ENCODE assay signal across 16 mouse cellular contexts in the genomic region with DNA sequence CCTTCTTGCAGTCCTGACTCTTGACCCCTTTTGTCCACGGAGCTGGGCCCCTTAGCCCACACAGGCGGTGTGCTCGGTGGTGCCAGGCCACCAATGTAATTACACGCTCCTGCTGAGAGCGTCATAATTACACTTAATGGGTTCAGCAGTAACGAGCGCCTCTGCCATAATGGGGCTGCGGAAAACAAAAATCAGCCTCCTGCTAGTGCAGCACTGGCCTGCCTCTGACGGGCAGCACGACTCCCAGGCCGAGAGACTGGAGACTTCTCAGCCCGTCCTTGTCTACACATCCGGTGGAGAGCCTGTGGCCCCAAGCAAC. TPM values are rescaled to one million over a fixed set of nuclear protein-coding genes. Genes with fewer than 3 reads are reported as not detected.
DNase-seq lines count a peak whose midpoint lies in the region; ATAC-seq and TF ChIP-seq lines count a peak whose summit lies in the region.
"Had no signal": no experiment of that assay in that cellular context is flagged by ENCODE, and none has a peak within 500 bp of the region (broad histone marks: within the 10 kb centered on the region; RNA-seq: fewer than 3 reads in every experiment).

No protein-coding gene starts in this region.

- H3K4me3 ChIP-seq in intestine, embryonic 14.5 days (ENCODE audit: low read depth, low read length) = no peak overlapping the region
- no peak overlapping the region for H3K4me3 ChIP-seq in intestine, postnatal 0 days (ENCODE audit: low read depth, low read length)
- no peak overlapping the region for H3K4me3 ChIP-seq in forebrain, embryonic 12.5 days (replicated peaks)
- no peak overlapping the region for H3K4me3 ChIP-seq in hindbrain, embryonic 14.5 days (replicated peaks; ENCODE audit: low read length)
- no peak overlapping the region for H3K4me3 ChIP-seq in midbrain, embryonic 14.5 days (replicated peaks; ENCODE audit: low read depth, low read length)
- H3K4me3 ChIP-seq: kidney, embryonic 15.5 days had no signal

- no peak for DNase-seq in intestine, embryonic 14.5 days (ENCODE audit: low spot score)
- DNase-seq in hindbrain, embryonic 14.5 days (ENCODE audit: low spot score) = no peak
- peak; percentile 30 for DNase-seq in midbrain, embryonic 14.5 days
- no peak for DNase-seq in gastrocnemius, postnatal 10 days
- no peak for DNase-seq in adrenal gland, postnatal 10 days

- ATAC-seq in intestine, embryonic 14.5 days (replicated peaks; ENCODE audit: low FRiP score, low TSS enrichment, low read depth) = 0 out of 2 replicates have a peak, but pooled peaks have one; percentile 13
- ATAC-seq in intestine, postnatal 0 days = no peak
- ATAC-seq in forebrain, embryonic 12.5 days (ENCODE audit: low FRiP score) = peak; percentile 67
- ATAC-seq in hindbrain, embryonic 14.5 days (ENCODE audit: low FRiP score) = peak; percentile 25; the same call in 1 of the 2 replicates
- ATAC-seq in midbrain, embryonic 14.5 days (ENCODE audit: low FRiP score, low TSS enrichment) = peak; percentile 29; the same call in 1 of the 2 replicates
- ATAC-seq in erythroblast, adult 5-6 weeks (replicated peaks; ENCODE audit: low FRiP score, poor library complexity, severe bottlenecking) = no peak

- H3K4me1 ChIP-seq in intestine, embryonic 14.5 days (replicated peaks; ENCODE audit: control insufficient read depth, insufficient read depth, low read length) = no peaks in the 10 kb centered on the region
- no peaks in the 10 kb centered on the region for H3K4me1 ChIP-seq in intestine, postnatal 0 days (replicated peaks; ENCODE audit: control insufficient read depth, insufficient read depth, low read length)
- H3K4me1 ChIP-seq in forebrain, embryonic 12.5 days = peaks cover 28% of the 10 kb centered on the region
- H3K4me1 ChIP-seq in hindbrain, embryonic 14.5 days (replicated peaks; ENCODE audit: control insufficient read depth, insufficient read depth, low read length) = peaks cover 9% of the 10 kb centered on the region
- peaks cover 19% of the 10 kb centered on the region for H3K4me1 ChIP-seq in midbrain, embryonic 14.5 days (ENCODE audit: control insufficient read depth, insufficient read depth, low read length)

- H3K9ac ChIP-seq in intestine, embryonic 14.5 days (ENCODE audit: low read length) = no peak overlapping the region
- no peak overlapping the region for H3K9ac ChIP-seq in intestine, postnatal 0 days (ENCODE audit: low read depth, low read length)
- no peak overlapping the region for H3K9ac ChIP-seq in forebrain, embryonic 12.5 days
- H3K9ac ChIP-seq in hindbrain, embryonic 14.5 days = no peak overlapping the region
- H3K9ac ChIP-seq in midbrain, embryonic 14.5 days (replicated peaks; ENCODE audit: low read length) = no peak overlapping the region
- H3K9ac ChIP-seq: kidney, embryonic 15.5 days; lung, embryonic 14.5 days had no signal

- no peaks in the 10 kb centered on the region for H3K27me3 ChIP-seq in intestine, embryonic 14.5 days (replicated peaks; ENCODE audit: control insufficient read depth, insufficient read depth, low read length)
- no peaks in the 10 kb centered on the region for H3K27me3 ChIP-seq in intestine, postnatal 0 days (replicated peaks; ENCODE audit: control insufficient read depth, insufficient read depth, low read length)
- peaks cover 68% of the 10 kb centered on the region for H3K27me3 ChIP-seq in forebrain, embryonic 12.5 days
- no peaks in the 10 kb centered on the region for H3K27me3 ChIP-seq in hindbrain, embryonic 14.5 days (ENCODE audit: control insufficient read depth, insufficient read depth, low read length)
- H3K27me3 ChIP-seq in midbrain, embryonic 14.5 days (ENCODE audit: control insufficient read depth, insufficient read depth, low read length) = no peaks in the 10 kb centered on the region
- H3K27me3 ChIP-seq: kidney, embryonic 15.5 days had no signal

- no peak for TF ChIP-seq CTCF in intestine, postnatal 0 days (IDR thresholded peaks at IDR 0.05; ENCODE audit: low read depth)

- peaks cover 15% of the 10 kb centered on the region; the same call in 1 of the 2 replicates for H3K36me3 ChIP-seq in intestine, embryonic 14.5 days (ENCODE audit: control insufficient read depth, insufficient read depth, low read length)
- H3K36me3 ChIP-seq in intestine, postnatal 0 days (ENCODE audit: control insufficient read depth, insufficient read depth) = no peaks in the 10 kb centered on the region
- H3K36me3 ChIP-seq in forebrain, embryonic 12.5 days (replicated peaks) = peaks cover under 1% of the 10 kb centered on the region; the same call in 1 of the 2 replicates
- H3K36me3 ChIP-seq in hindbrain, embryonic 14.5 days (replicated peaks; ENCODE audit: control insufficient read depth, insufficient read depth) = peaks cover 15% of the 10 kb centered on the region
- 0 out of 2 replicates have a peak, but pooled peaks cover 9% of the 10 kb centered on the region for H3K36me3 ChIP-seq in midbrain, embryonic 14.5 days (ENCODE audit: control insufficient read depth, insufficient read depth, low read length)
- H3K36me3 ChIP-seq: kidney, embryonic 15.5 days had no signal

- H3K9me3 ChIP-seq in intestine, embryonic 14.5 days (ENCODE audit: control insufficient read depth, low read length) = no peaks in the 10 kb centered on the region
- no peaks in the 10 kb centered on the region for H3K9me3 ChIP-seq in intestine, postnatal 0 days (ENCODE audit: control insufficient read depth)
- H3K9me3 ChIP-seq in forebrain, embryonic 12.5 days = no peaks in the 10 kb centered on the region
- H3K9me3 ChIP-seq in hindbrain, embryonic 14.5 days (ENCODE audit: control insufficient read depth, low read length) = no peaks in the 10 kb centered on the region
- H3K9me3 ChIP-seq in midbrain, embryonic 14.5 days (ENCODE audit: control insufficient read depth, low read length) = no peaks in the 10 kb centered on the region
- H3K9me3 ChIP-seq: kidney, embryonic 15.5 days had no signal

- no peak overlapping the region for H3K4me2 ChIP-seq in intestine, embryonic 14.5 days (ENCODE audit: low read length)
- H3K4me2 ChIP-seq in intestine, postnatal 0 days (replicated peaks; ENCODE audit: low read depth) = no peak overlapping the region
- no peak overlapping the region; the same call in 1 of the 2 replicates for H3K4me2 ChIP-seq in forebrain, embryonic 12.5 days
- no peak overlapping the region for H3K4me2 ChIP-seq in hindbrain, embryonic 14.5 days (replicated peaks)
- H3K4me2 ChIP-seq in midbrain, embryonic 14.5 days (ENCODE audit: low read length) = no peak overlapping the region
- H3K4me2 ChIP-seq: kidney, embryonic 15.5 days; lung, embryonic 14.5 days had no signal

- H3K27ac ChIP-seq in intestine, embryonic 14.5 days (ENCODE audit: low read depth) = no peak overlapping the region
- no peak overlapping the region for H3K27ac ChIP-seq in intestine, postnatal 0 days (ENCODE audit: low read depth, low read length)
- H3K27ac ChIP-seq in forebrain, embryonic 12.5 days = peak overlapping the region; percentile 51; the same call in 1 of the 2 replicates
- H3K27ac ChIP-seq in hindbrain, embryonic 14.5 days = peak overlapping the region; percentile 47; the same call in 1 of the 2 replicates
- no peak overlapping the region for H3K27ac ChIP-seq in midbrain, embryonic 14.5 days (replicated peaks; ENCODE audit: low read depth, low read length)
- H3K27ac ChIP-seq: kidney, embryonic 15.5 days had no signal

- 63% methylated on average over 13 of the region's 13 CpGs for WGBS in intestine, embryonic 14.5 days
- 72% methylated on average over 13 of the region's 13 CpGs for WGBS in intestine, postnatal 0 days
- 15% methylated on average over 13 of the region's 13 CpGs for WGBS in forebrain, embryonic 12.5 days
- 34% methylated on average over 13 of the region's 13 CpGs for WGBS in hindbrain, embryonic 14.5 days
- 53% methylated on average over 13 of the region's 13 CpGs for WGBS in midbrain, embryonic 14.5 days

RNA-seq across cellular contexts. Expression of a gene that starts 29.4 kb away (rescaled TPM):
- polyA plus RNA-seq in intestine, embryonic 14.5 days (2014; fragmentation: Nextera tagmentation; extraction: Ambion mirVana) = 2.1 and 6.3 TPM in 2 replicates
- polyA plus RNA-seq in intestine, postnatal 0 days (2015; fragmentation: Nextera tagmentation; extraction: Ambion mirVana) = 11.0 and 13.3 TPM in 2 replicates
- polyA plus RNA-seq in forebrain, embryonic 12.5 days (2016; fragmentation: Nextera tagmentation; extraction: Ambion mirVana) = 0.29 and 0.45 TPM in 2 replicates
- 1.2 TPM in 1 of 2 replicates, not detected in the other for polyA plus RNA-seq in hindbrain, embryonic 14.5 days (2014; fragmentation: Nextera tagmentation; extraction: Ambion mirVana)
- polyA plus RNA-seq in midbrain, embryonic 14.5 days (2014; fragmentation: Nextera tagmentation; extraction: Ambion mirVana) = 0.61 and 1.2 TPM in 2 replicates
- total RNA-seq in erythroblast, adult 5-6 weeks (2015; ENCODE audit: low replicate concordance) = not detected in 2 replicates
- not detected in 2 replicates for total RNA-seq in erythroblast, adult 5-6 weeks (2017; ENCODE audit: low replicate concordance)
- total RNA-seq in gastrocnemius, postnatal 10 days (2021) = not detected
- not detected for total RNA-seq in adrenal gland, postnatal 10 days (2021)
- total RNA-seq: liver, adult 2 months; megakaryocyte, adult 5-6 weeks; MEL had no signal
- polyA plus RNA-seq: cortical plate, adult 2 months; liver, adult 2 months had no signal

RNA-seq across cellular contexts. Expression of a gene that starts 32.4 kb away (rescaled TPM):
- 0.66 and 0.89 TPM in 2 replicates for polyA plus RNA-seq in intestine, embryonic 14.5 days (2014; fragmentation: Nextera tagmentation; extraction: Ambion mirVana)
- polyA plus RNA-seq in intestine, postnatal 0 days (2015; fragmentation: Nextera tagmentation; extraction: Ambion mirVana) = 6.7 and 7.8 TPM in 2 replicates
- polyA plus RNA-seq in forebrain, embryonic 12.5 days (2016; fragmentation: Nextera tagmentation; extraction: Ambion mirVana) = not detected in 2 replicates
- polyA plus RNA-seq in hindbrain, embryonic 14.5 days (2014; fragmentation: Nextera tagmentation; extraction: Ambion mirVana) = 0.36 TPM in 1 of 2 replicates, not detected in the other
- polyA plus RNA-seq in midbrain, embryonic 14.5 days (2014; fragmentation: Nextera tagmentation; extraction: Ambion mirVana) = 0.20 TPM in 1 of 2 replicates, not detected in the other
- total RNA-seq in erythroblast, adult 5-6 weeks (2015; ENCODE audit: low replicate concordance) = not detected in 2 replicates
- not detected in 2 replicates for total RNA-seq in erythroblast, adult 5-6 weeks (2017; ENCODE audit: low replicate concordance)
- total RNA-seq in gastrocnemius, postnatal 10 days (2021) = 10 to 100 TPM; 21.3 to 26.2 TPM
- 10 to 100 TPM in 1 of 2 experiments, 1 to 10 TPM in 1; 9.8 to 11.1 TPM for total RNA-seq in adrenal gland, postnatal 10 days (2021)
- total RNA-seq: liver, adult 2 months; megakaryocyte, adult 5-6 weeks; MEL had no signal
- polyA plus RNA-seq: liver, adult 2 months had no signal

RNA-seq across cellular contexts. Expression of a gene that starts 35.1 kb away (rescaled TPM):
- 6.6 and 7.0 TPM in 2 replicates for polyA plus RNA-seq in intestine, embryonic 14.5 days (2014; fragmentation: Nextera tagmentation; extraction: Ambion mirVana)
- 1.7 and 1.9 TPM in 2 replicates for polyA plus RNA-seq in intestine, postnatal 0 days (2015; fragmentation: Nextera tagmentation; extraction: Ambion mirVana)
- polyA plus RNA-seq in forebrain, embryonic 12.5 days (2016; fragmentation: Nextera tagmentation; extraction: Ambion mirVana) = 7.8 and 7.9 TPM in 2 replicates
- 10.6 and 14.1 TPM in 2 replicates for polyA plus RNA-seq in hindbrain, embryonic 14.5 days (2014; fragmentation: Nextera tagmentation; extraction: Ambion mirVana)
- 11.3 and 15.0 TPM in 2 replicates for polyA plus RNA-seq in midbrain, embryonic 14.5 days (2014; fragmentation: Nextera tagmentation; extraction: Ambion mirVana)
- 0.21 TPM in 1 of 2 replicates, not detected in the other for total RNA-seq in erythroblast, adult 5-6 weeks (2015; ENCODE audit: low replicate concordance)
- total RNA-seq in erythroblast, adult 5-6 weeks (2017; ENCODE audit: low replicate concordance) = under 0.01 and 0.43 TPM in 2 replicates
- total RNA-seq in gastrocnemius, postnatal 10 days (2021) = 1 to 10 TPM; 3.2 to 7.0 TPM
- total RNA-seq in adrenal gland, postnatal 10 days (2021) = 10 to 100 TPM; 23.5 to 46.0 TPM
- total RNA-seq: liver, adult 2 months; megakaryocyte, adult 5-6 weeks had no signal

RNA-seq across cellular contexts. Expression of a gene that starts 53.1 kb away (rescaled TPM):
- not detected in 2 replicates for polyA plus RNA-seq in intestine, embryonic 14.5 days (2014; fragmentation: Nextera tagmentation; extraction: Ambion mirVana)
- polyA plus RNA-seq in intestine, postnatal 0 days (2015; fragmentation: Nextera tagmentation; extraction: Ambion mirVana) = 0.10 and 0.20 TPM in 2 replicates
- not detected in 2 replicates for polyA plus RNA-seq in forebrain, embryonic 12.5 days (2016; fragmentation: Nextera tagmentation; extraction: Ambion mirVana)
- polyA plus RNA-seq in hindbrain, embryonic 14.5 days (2014; fragmentation: Nextera tagmentation; extraction: Ambion mirVana) = not detected in 2 replicates
- not detected in 2 replicates for polyA plus RNA-seq in midbrain, embryonic 14.5 days (2014; fragmentation: Nextera tagmentation; extraction: Ambion mirVana)
- total RNA-seq in erythroblast, adult 5-6 weeks (2015; ENCODE audit: low replicate concordance) = not detected in 2 replicates
- not detected in 2 replicates for total RNA-seq in erythroblast, adult 5-6 weeks (2017; ENCODE audit: low replicate concordance)
- total RNA-seq in gastrocnemius, postnatal 10 days (2021) = 1 to 10 TPM; 7.2 to 8.4 TPM
- total RNA-seq in adrenal gland, postnatal 10 days (2021) = 1 to 10 TPM; 3.5 to 4.0 TPM
- total RNA-seq: layer of hippocampus, adult 8-10 months; liver, adult 2 months; megakaryocyte, adult 5-6 weeks; MEL had no signal
- polyA plus RNA-seq: cortical plate, adult 2 months; liver, adult 2 months; lung, embryonic 14.5 days had no signal

RNA-seq across cellular contexts. Expression of a gene that starts 55.9 kb away (rescaled TPM):
- 0.35 TPM in 1 of 2 replicates, not detected in the other for polyA plus RNA-seq in intestine, embryonic 14.5 days (2014; fragmentation: Nextera tagmentation; extraction: Ambion mirVana)
- polyA plus RNA-seq in intestine, postnatal 0 days (2015; fragmentation: Nextera tagmentation; extraction: Ambion mirVana) = not detected in 2 replicates
- polyA plus RNA-seq in forebrain, embryonic 12.5 days (2016; fragmentation: Nextera tagmentation; extraction: Ambion mirVana) = 0.19 and 0.31 TPM in 2 replicates
- polyA plus RNA-seq in hindbrain, embryonic 14.5 days (2014; fragmentation: Nextera tagmentation; extraction: Ambion mirVana) = 1.2 and 2.4 TPM in 2 replicates
- polyA plus RNA-seq in midbrain, embryonic 14.5 days (2014; fragmentation: Nextera tagmentation; extraction: Ambion mirVana) = 0.46 and 0.50 TPM in 2 replicates
- total RNA-seq in erythroblast, adult 5-6 weeks (2015; ENCODE audit: low replicate concordance) = not detected in 2 replicates
- not detected in 2 replicates for total RNA-seq in erythroblast, adult 5-6 weeks (2017; ENCODE audit: low replicate concordance)
- total RNA-seq in gastrocnemius, postnatal 10 days (2021) = not detected
- not detected for total RNA-seq in adrenal gland, postnatal 10 days (2021)
- total RNA-seq: adrenal gland, postnatal 4 days; liver, adult 2 months; megakaryocyte, adult 5-6 weeks; MEL had no signal
- polyA plus RNA-seq: kidney, embryonic 15.5 days; liver, adult 2 months had no signal

Comparison
In these comparisons a context has a peak if more than half of its experiments do, and no peak if none do; other contexts are left out.
1. ATAC-seq: peak in intestine, embryonic 14.5 days (single experiment), forebrain, embryonic 12.5 days (single experiment), hindbrain, embryonic 14.5 days (single experiment) and midbrain, embryonic 14.5 days (single experiment); none in intestine, postnatal 0 days (single experiment) and erythroblast, adult 5-6 weeks (single experiment).
2. H3K27ac ChIP-seq: peak in forebrain, embryonic 12.5 days (single experiment) and hindbrain, embryonic 14.5 days (single experiment); none in intestine, embryonic 14.5 days (single experiment), intestine, postnatal 0 days (single experiment) and midbrain, embryonic 14.5 days (single experiment).